In the genomic region with DNA sequence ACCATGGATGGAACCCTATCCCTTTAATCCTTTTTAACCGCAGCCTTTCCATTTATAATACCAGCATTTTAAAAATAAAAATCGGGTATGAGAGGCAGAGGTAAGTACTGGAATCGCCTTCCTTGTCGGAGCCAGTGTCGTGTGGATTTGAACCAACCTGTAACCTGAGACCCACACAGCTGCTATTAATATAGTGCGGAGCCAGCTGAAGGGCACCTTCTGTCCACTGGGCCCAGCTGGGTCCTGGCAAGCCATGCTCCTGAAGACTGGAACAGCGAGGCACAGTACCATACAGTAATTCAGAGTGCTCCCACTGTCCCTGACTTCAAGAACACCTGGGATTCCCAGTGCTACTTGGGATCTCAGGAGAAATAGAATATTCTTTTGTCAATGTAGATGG, we compare ENCODE assay signal across 16 mouse cellular contexts. TPM values are rescaled to one million over a fixed set of nuclear protein-coding genes. Genes with fewer than 3 reads are reported as not detected.
A peak's percentile ranks its signal among the peaks of the same experiment; 100 is the strongest.
DNase-seq lines count a peak whose midpoint lies in the region; ATAC-seq and TF ChIP-seq lines count a peak whose summit lies in the region.
"Had no signal": no experiment of that assay in that cellular context is flagged by ENCODE, and none has a peak within 500 bp of the region (broad histone marks: within the 10 kb centered on the region; RNA-seq: fewer than 3 reads in every experiment).

No protein-coding gene starts in this region.

- TF ChIP-seq POLR2A in limb, embryonic 14.5 days (IDR thresholded peaks at IDR 0.05; ENCODE audit: borderline replicate concordance, extremely low read depth, insufficient read depth, insufficient read length) = no peak

- ATAC-seq in heart, embryonic 14.5 days (ENCODE audit: insufficient number of reproducible peaks, insufficient read depth, low FRiP score, low read depth) = no peak; the same call in 1 of the 2 replicates
- ATAC-seq in heart, embryonic 11.5 days (replicated peaks; ENCODE audit: insufficient number of reproducible peaks, low FRiP score, low TSS enrichment) = no peak
- ATAC-seq in embryonic facial prominence, embryonic 15.5 days (ENCODE audit: insufficient number of reproducible peaks, low FRiP score, low TSS enrichment, low read depth) = peak; percentile 58
- ATAC-seq in limb, embryonic 14.5 days (ENCODE audit: low FRiP score, low read depth) = peak; percentile 39; the same call in 1 of the 2 replicates
- ATAC-seq: hindbrain, embryonic 16.5 days; liver, embryonic 12.5 days had no signal

- no peaks in the 10 kb centered on the region for H3K9me3 ChIP-seq in heart, embryonic 14.5 days (ENCODE audit: control insufficient read depth, low read length)
- no peaks in the 10 kb centered on the region for H3K9me3 ChIP-seq in heart, embryonic 11.5 days (replicated peaks; ENCODE audit: control insufficient read depth, low read length)
- H3K9me3 ChIP-seq in embryonic facial prominence, embryonic 15.5 days (replicated peaks) = no peaks in the 10 kb centered on the region
- H3K9me3 ChIP-seq in limb, embryonic 14.5 days (ENCODE audit: control insufficient read depth, low read length) = no peaks in the 10 kb centered on the region
- H3K9me3 ChIP-seq: liver, embryonic 12.5 days; lung, embryonic 15.5 days; neural tube, embryonic 12.5 days; stomach, embryonic 15.5 days had no signal

- H3K27me3 ChIP-seq in heart, embryonic 14.5 days (ENCODE audit: control insufficient read depth, insufficient read depth, low read length) = no peaks in the 10 kb centered on the region
- H3K27me3 ChIP-seq in heart, embryonic 11.5 days (ENCODE audit: control insufficient read depth, insufficient read depth, low read length) = no peaks in the 10 kb centered on the region
- no peaks in the 10 kb centered on the region for H3K27me3 ChIP-seq in embryonic facial prominence, embryonic 15.5 days
- H3K27me3 ChIP-seq in limb, embryonic 14.5 days (ENCODE audit: control insufficient read depth, insufficient read depth, low read length) = no peaks in the 10 kb centered on the region
- H3K27me3 ChIP-seq: liver, embryonic 12.5 days; lung, embryonic 15.5 days; neural tube, embryonic 12.5 days; stomach, embryonic 15.5 days had no signal

- peaks cover 6% of the 10 kb centered on the region; the same call in 1 of the 2 replicates for H3K36me3 ChIP-seq in heart, embryonic 14.5 days (ENCODE audit: control insufficient read depth, insufficient read depth, low read length)
- H3K36me3 ChIP-seq in heart, embryonic 11.5 days (ENCODE audit: control insufficient read depth, insufficient read depth, low read length) = no peaks in the 10 kb centered on the region
- H3K36me3 ChIP-seq in embryonic facial prominence, embryonic 15.5 days = no peaks in the 10 kb centered on the region
- H3K36me3 ChIP-seq in limb, embryonic 14.5 days (ENCODE audit: control insufficient read depth, insufficient read depth, low read length) = no peaks in the 10 kb centered on the region
- H3K36me3 ChIP-seq: liver, embryonic 12.5 days; lung, embryonic 15.5 days; neural tube, embryonic 12.5 days; stomach, embryonic 15.5 days had no signal

- peak; percentile 68 for DNase-seq in embryo, embryonic 11 days
- DNase-seq in limb, embryonic 14.5 days (ENCODE audit: low spot score) = peak; percentile 59
- DNase-seq in right cerebral cortex, postnatal 4 days = no peak
- DNase-seq in testis, postnatal 10 days (ENCODE audit: low spot score) = no peak
- DNase-seq in right cerebral cortex, postnatal 10 days (ENCODE audit: low spot score in 2 of 2) = no peak
- DNase-seq: adrenal gland, adult 8-10 months; cerebellum, adult 18-20 months; spleen, adult 18-20 months had no signal

- H3K27ac ChIP-seq in heart, embryonic 14.5 days (replicated peaks in 1 of 2; ENCODE audit: control insufficient read depth in 1 of 2, insufficient read depth in 1 of 2, low read depth in 2 of 2, low read length in 2 of 2) = 0 out of 4 replicates have a peak overlapping the region, but pooled peaks of 1 of the 2 experiments have one; percentile 37
- H3K27ac ChIP-seq in heart, embryonic 11.5 days (ENCODE audit: low read depth, low read length) = no peak overlapping the region
- H3K27ac ChIP-seq in embryonic facial prominence, embryonic 15.5 days (replicated peaks) = 0 out of 2 replicates have a peak overlapping the region, but pooled peaks have one; percentile 39
- no peak overlapping the region for H3K27ac ChIP-seq in limb, embryonic 14.5 days (replicated peaks; ENCODE audit: low read depth, low read length)
- H3K27ac ChIP-seq: liver, embryonic 12.5 days; lung, embryonic 15.5 days; neural tube, embryonic 12.5 days; stomach, embryonic 15.5 days had no signal

- WGBS in heart, embryonic 14.5 days = 74% methylated on average over 7 of the region's 7 CpGs
- 73% methylated on average over 7 of the region's 7 CpGs for WGBS in heart, embryonic 11.5 days (ENCODE audit: insufficient replicate concordance)
- WGBS in embryonic facial prominence, embryonic 15.5 days = 21% methylated on average over 7 of the region's 7 CpGs
- WGBS in limb, embryonic 14.5 days = 15% methylated on average over 7 of the region's 7 CpGs

- no peak overlapping the region for H3K4me3 ChIP-seq in heart, embryonic 14.5 days (ENCODE audit: control insufficient read depth in 1 of 2, insufficient read depth in 1 of 2, low read depth in 1 of 2, low read length in 2 of 2)
- H3K4me3 ChIP-seq in heart, embryonic 11.5 days (ENCODE audit: low read depth, low read length) = no peak overlapping the region
- H3K4me3 ChIP-seq in embryonic facial prominence, embryonic 15.5 days (replicated peaks) = no peak overlapping the region
- H3K4me3 ChIP-seq in limb, embryonic 14.5 days (replicated peaks; ENCODE audit: low read length) = no peak overlapping the region
- H3K4me3 ChIP-seq: liver, embryonic 12.5 days; lung, embryonic 15.5 days; neural tube, embryonic 12.5 days; stomach, embryonic 15.5 days had no signal

- peaks cover 42 to 68% of the 10 kb centered on the region in 2 experiments for H3K4me1 ChIP-seq in heart, embryonic 14.5 days (ENCODE audit: control insufficient read depth in 2 of 2, insufficient read depth in 2 of 2, low read length in 2 of 2)
- peaks cover 30% of the 10 kb centered on the region for H3K4me1 ChIP-seq in heart, embryonic 11.5 days (ENCODE audit: control insufficient read depth, insufficient read depth, low read length)
- peaks cover 46% of the 10 kb centered on the region for H3K4me1 ChIP-seq in embryonic facial prominence, embryonic 15.5 days
- peaks cover 20% of the 10 kb centered on the region for H3K4me1 ChIP-seq in limb, embryonic 14.5 days (ENCODE audit: control insufficient read depth, insufficient read depth, low read length)

- H3K4me2 ChIP-seq in heart, embryonic 14.5 days (ENCODE audit: low read length) = no peak overlapping the region
- H3K4me2 ChIP-seq in heart, embryonic 11.5 days = no peak overlapping the region
- no peak overlapping the region for H3K4me2 ChIP-seq in embryonic facial prominence, embryonic 15.5 days (replicated peaks)
- H3K4me2 ChIP-seq in limb, embryonic 14.5 days (replicated peaks; ENCODE audit: low read depth, low read length, severe bottlenecking) = no peak overlapping the region
- H3K4me2 ChIP-seq: liver, embryonic 12.5 days; lung, embryonic 15.5 days; neural tube, embryonic 12.5 days; stomach, embryonic 15.5 days had no signal

- peak overlapping the region; percentile 48; the same call in 1 of the 2 replicates for H3K9ac ChIP-seq in heart, embryonic 14.5 days (ENCODE audit: low read length)
- no peak overlapping the region for H3K9ac ChIP-seq in heart, embryonic 11.5 days (ENCODE audit: low read depth, low read length)
- no peak overlapping the region for H3K9ac ChIP-seq in embryonic facial prominence, embryonic 15.5 days
- H3K9ac ChIP-seq in limb, embryonic 14.5 days (ENCODE audit: low read depth, low read length, severe bottlenecking) = no peak overlapping the region
- H3K9ac ChIP-seq: liver, embryonic 12.5 days; lung, embryonic 15.5 days; neural tube, embryonic 12.5 days; stomach, embryonic 15.5 days had no signal

RNA-seq across cellular contexts. Expression of a gene that starts 44.5 kb away (rescaled TPM):
- polyA plus RNA-seq in heart, embryonic 14.5 days (2014; fragmentation: Nextera tagmentation; extraction: Ambion mirVana) = 41.3 and 42.1 TPM in 2 replicates
- polyA plus RNA-seq in heart, embryonic 11.5 days (2014; fragmentation: Nextera tagmentation; extraction: Ambion mirVana) = 21.3 and 27.2 TPM in 2 replicates
- polyA plus RNA-seq in embryonic facial prominence, embryonic 15.5 days (2015; fragmentation: Nextera tagmentation; extraction: Ambion mirVana) = 28.4 and 28.9 TPM in 2 replicates
- 31.2 and 37.5 TPM in 2 replicates for polyA plus RNA-seq in limb, embryonic 14.5 days (2012; rRNA removed)
- polyA plus RNA-seq in limb, embryonic 14.5 days (2014; fragmentation: Nextera tagmentation; extraction: Ambion mirVana) = 20.0 and 20.8 TPM in 2 replicates

Comparison
In these comparisons a context has a peak if more than half of its experiments do, and no peak if none do; other contexts are left out.
1. ATAC-seq: peak in embryonic facial prominence, embryonic 15.5 days (single experiment) and limb, embryonic 14.5 days (single experiment); none in heart, embryonic 14.5 days (single experiment) and heart, embryonic 11.5 days (single experiment).
2. DNase-seq: peak in embryo, embryonic 11 days (single experiment) and limb, embryonic 14.5 days (single experiment); none in right cerebral cortex, postnatal 4 days (single experiment), testis, postnatal 10 days (single experiment) and right cerebral cortex, postnatal 10 days (0 of 2).